Mouse (Mus musculus) testis, postnatal 14 days (tissue): ENCODE measurements around the gene Ppp1r8.
A peak's percentile ranks its signal among the peaks of the same experiment; 100 is the strongest.
"Not testable (repeated sequence)": the region's sequence is repeated elsewhere in the genome, so short reads cannot be mapped to it uniquely, and the experiment has no call there.

Source experiments
- DNase-seq: peaks from one replicate; pipeline ENCODE4 v3.0.0; 2021; ENCODE audit warnings: low spot score

Ppp1r8 gene

DNA sequence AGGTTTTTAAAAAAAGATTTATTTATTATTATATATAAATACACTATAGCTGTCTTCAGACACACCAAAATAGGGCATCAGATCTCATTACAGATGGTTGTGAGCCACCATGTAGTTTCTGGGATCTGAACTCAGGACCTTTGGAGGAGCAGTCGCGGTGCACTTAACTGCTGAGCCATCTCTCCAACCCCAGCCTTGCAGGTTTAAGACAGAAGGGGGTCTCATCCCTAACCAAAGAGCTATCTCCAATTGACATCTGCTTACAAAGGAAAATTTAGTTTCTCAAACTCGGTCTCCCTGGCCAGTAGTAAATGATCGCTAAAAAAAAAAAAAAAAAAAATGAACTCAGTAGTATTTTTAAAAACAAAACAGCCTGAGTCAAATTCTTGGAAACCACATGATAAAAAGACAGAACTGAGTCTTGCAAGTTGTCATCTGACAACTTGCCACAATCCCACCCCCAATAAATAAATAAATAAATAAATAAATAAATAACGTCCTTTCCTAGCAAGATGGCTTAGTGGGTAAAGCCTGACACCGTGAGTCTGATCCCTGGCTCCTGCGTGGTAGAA is 36.3 kb downstream of the Ppp1r8 start:
- DNase-seq, result no peak

DNA sequence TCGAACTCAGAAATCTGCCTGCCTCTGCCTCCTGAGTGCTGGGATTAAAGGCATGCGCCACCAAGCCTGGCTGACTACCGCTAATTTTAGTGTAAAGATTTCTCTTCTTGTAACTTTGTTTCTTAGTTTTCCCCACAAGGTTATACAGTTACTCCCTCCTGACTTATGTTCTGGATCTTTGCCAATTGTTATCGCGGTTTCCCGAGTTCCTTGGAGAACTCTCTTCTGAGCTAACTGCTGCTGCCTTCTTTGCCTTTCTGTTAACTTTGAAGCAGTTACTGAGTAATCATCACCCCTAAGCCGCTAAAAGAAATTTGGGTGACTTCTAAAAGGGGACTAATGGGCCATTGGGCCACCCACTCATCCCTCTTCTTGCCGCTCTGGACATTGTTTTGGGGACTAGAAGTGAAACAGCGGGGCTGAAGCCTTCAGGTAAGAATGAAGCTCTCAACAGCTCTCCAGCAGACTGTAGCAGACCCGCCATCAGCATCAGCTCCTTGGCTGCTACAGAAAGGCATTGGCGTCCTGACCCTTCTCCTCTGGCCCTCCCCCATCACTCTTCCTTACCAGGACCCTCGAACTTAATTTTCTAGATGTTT is 37.3 kb downstream of the Ppp1r8 start:
- DNase-seq, result peak; percentile 44

- no peak for DNase-seq
Observed at GRCm38 (mm10) chr4:132805146-132805545, 37.8 kb downstream of the Ppp1r8 start.

DNA sequence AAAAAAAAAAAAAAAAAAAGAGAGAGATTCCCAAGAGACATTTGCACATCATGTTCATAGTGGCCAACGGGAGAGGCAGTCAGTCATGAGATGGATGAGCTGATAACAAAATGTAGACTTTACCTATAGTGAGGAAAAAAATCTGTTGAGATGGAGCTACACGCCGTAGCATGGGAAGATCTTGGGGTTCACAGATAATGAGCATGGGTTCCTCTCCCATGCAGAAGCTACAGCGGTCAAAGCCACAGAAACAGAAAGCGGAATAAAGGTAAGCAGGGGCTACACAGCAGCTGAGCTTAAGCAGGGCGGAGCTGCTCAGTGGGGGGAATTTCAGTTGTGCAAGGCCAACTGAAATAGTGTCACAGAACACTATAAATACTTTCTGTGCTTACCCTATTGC is 38.6 kb downstream of the Ppp1r8 start:
- DNase-seq, result no peak

DNA sequence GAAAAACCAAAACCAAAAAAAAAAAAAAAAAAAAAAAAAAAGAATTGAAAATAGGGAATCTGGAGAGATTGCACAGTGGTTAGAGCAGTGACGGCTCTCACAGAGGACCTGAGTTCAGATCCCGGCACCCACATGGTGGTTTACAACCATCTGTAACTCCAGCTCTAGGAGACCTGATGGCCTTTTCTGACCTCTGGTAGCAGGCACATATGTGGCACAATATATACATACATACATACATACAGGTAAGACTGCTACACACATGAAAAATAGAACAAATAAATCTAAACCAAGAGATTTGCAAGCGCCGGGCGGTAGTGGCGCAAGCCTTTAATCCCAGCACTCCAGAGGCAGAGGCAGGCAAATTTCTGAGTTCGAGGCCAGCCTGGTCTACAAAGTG is 39.1 kb downstream of the Ppp1r8 start:
- no peak for DNase-seq

DNA sequence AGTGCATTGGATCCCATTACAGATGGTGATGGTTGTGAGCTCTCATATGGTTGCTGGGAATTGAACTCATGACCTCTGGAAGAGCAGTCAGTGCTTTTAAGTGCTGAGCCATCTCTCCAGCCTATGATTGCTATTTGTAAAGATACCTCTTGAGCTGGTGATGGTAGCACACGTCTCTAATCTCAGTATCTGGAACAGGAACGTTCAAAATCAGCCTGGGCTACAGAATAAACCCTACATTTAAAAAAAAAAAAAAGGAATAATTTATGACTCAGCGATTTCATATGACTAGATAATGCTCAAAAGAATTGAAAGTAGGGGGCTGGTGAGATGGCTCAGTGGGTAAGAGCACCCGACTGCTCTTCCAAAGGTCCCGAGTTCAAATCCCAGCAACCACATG is 39.8 kb downstream of the Ppp1r8 start:
- DNase-seq, result no peak

- no peak for DNase-seq
Observed at GRCm38 (mm10) chr4:132802171-132802637, 40.8 kb downstream of the Ppp1r8 start.

- peak; percentile 71 for DNase-seq
Observed at GRCm38 (mm10) chr4:132801176-132802077, 41.5 kb downstream of the Ppp1r8 start.

DNA sequence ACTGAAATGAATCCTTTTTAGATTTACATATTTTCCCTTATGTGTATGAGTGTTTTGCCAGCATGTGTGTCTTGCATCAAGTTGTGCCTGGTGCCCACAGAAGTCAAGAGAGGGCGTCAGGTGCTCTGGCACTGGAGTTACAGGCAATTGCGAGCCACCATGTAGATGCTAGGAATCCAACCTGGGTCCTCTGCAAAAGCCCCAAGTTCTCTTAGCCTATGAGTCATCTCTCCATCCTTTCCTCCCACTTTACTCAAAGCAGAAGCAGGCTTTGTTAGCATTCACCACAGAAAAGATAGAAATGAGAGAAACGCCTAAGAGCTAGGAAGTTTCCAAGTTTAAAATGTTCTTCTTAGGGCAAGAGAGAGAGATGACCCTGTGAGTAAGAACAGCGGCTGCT is 43.1 kb downstream of the Ppp1r8 start:
- no peak for DNase-seq

DNA sequence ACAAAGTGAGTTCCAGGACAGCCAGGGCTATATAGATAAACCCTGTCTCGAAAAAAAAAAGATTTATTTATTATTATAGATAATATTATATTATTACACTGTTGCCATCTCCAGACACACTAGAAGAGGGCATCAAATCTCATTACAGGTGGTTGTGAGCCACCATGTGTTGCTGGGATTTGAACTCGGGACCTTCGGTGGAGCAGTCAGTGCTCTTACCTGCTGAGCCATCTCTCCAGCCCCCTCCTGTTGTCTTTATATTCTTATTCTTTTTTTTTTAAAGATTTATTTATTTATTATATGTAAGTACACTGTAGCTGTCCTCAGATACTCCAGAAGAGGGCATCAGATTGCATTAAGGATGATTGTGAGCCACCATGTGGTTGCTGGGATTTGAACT is 44.3 kb downstream of the Ppp1r8 start:
- not testable (repeated sequence) for DNase-seq

DNA sequence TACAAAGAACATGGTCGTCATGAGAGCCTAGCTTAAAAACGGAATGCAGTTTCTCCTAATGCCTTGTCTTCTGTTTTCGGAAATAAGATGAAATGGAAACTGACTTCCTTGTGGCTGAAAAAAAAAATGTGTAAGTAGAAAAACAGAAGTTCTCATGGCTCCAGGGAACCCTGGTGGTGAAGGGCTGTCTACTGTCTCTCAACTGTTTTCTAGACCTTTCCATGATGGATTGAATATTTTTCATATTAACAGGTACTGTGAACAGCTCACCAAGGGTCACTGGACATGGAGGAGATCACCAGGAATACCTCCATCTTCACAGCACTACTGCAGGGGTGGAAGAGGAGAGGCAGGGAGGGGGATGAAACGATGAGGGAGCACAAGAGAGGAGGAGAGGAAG is 44.9 kb downstream of the Ppp1r8 start:
- DNase-seq, result no peak

GRCm38 (mm10) chr4:132797461-132797860 is 45.5 kb downstream of the Ppp1r8 start:
- DNase-seq, result no peak

DNA sequence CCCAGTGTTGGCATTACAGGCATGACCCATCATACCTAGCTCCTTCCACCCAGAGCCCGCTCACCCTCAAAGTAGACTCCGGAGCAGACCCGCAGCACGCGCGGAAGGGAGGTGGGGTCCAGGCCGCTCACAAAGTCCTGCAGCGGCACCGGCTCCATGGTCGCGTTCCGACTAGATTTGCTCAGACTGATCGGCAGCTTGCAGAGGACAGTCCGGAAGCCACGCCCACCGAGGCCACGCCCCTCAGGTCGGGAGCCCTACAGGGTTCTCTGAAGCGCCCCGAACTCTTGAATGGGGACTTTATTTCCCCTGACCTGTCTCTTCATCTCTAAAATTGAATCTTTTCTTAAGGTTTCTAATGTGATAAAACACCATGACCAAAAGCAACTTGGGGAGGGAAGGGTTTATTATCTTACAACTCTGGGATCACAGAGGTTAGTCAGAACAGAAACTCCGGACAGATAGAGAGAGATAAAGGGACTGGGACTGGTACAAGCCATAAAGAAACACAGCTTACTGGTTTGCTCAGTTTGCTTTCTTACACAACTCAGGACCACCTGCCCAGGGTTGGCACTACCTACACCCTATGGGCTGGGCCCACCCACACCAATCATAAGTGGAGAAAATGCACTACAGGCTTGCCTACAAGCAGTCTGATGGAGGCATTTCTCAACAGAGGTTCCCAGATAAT is 46.6 kb downstream of the Ppp1r8 start, which contains the start of gene Themis2:
Gene Themis2 (minus strand): TSS at position 192 of the 691 bp plus-strand sequence.
- peak; percentile 69 for DNase-seq

GRCm38 (mm10) chr4:132795171-132795570 is 47.8 kb downstream of the Ppp1r8 start:
- no peak for DNase-seq

DNA sequence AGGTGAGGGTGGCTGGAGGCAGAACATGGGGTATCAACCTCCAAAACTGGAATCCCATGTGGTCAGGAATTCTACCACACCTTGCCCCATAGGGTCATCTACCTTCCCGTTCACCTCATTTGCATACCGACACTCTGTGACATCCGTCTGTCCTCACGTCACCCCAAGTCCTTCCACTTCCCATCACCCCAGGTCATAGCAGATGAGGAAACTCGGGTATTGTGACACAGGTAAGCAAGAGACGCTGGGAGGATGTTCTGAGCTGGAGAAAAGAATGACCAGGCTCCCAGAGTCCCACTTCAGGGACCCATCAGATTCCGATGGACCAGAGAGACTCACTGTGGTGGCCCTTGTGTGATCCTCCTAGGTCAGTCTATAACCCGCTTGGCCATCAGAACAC is 48.2 kb downstream of the Ppp1r8 start:
- DNase-seq, result no peak

DNA sequence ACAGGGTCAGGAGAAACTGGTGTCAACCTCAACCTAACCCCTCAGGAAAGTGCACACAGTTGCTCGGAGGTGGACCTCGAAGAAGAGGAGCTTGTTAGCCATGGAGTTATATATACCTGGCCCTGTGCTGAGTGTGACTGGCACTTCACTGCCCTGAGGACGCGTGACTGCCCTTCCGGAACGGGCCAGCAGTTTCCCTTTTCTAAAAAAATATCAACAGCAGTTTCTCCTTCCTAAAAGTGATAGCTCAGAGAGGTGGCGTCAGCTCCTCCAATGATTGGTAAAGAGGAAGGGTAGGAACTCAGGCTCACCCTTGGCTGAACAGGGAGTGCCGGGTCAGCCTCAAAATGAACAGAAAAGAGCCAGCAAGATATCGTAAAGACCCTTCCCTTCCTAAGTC is 48.9 kb downstream of the Ppp1r8 start:
- no peak for DNase-seq

- DNase-seq, result not testable (repeated sequence)
Observed at GRCm38 (mm10) chr4:132793322-132794004, 49.5 kb downstream of the Ppp1r8 start.

- no peak for DNase-seq
Observed at GRCm38 (mm10) chr4:132789731-132790130, 53.2 kb downstream of the Ppp1r8 start.

DNA sequence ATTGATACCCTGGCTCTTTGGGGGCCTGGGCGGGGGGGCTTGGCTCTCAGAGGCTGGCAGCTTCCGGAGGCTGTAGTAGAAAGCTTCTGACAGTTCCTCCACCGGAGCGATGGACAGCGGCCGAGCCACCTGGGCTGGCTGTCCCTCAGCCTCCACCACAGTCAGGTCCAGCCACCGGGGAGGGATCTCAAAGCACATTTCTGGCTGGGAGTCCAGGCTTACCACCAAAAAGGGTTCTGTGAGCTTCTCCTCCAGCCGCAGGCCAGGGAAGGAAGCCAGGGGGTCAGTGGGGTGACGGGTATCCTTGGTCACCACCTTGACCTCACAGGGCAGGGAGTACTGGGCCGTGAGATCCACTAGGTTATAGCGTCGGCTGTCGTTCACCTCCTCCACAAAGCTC is 57.7 kb downstream of the Ppp1r8 start:
- no peak for DNase-seq

- DNase-seq, result no peak
Observed at GRCm38 (mm10) chr4:132783732-132784131, 59.2 kb downstream of the Ppp1r8 start.

GRCm38 (mm10) chr4:132780288-132780687 is 62.7 kb downstream of the Ppp1r8 start:
- no peak for DNase-seq
